In the genomic region with DNA sequence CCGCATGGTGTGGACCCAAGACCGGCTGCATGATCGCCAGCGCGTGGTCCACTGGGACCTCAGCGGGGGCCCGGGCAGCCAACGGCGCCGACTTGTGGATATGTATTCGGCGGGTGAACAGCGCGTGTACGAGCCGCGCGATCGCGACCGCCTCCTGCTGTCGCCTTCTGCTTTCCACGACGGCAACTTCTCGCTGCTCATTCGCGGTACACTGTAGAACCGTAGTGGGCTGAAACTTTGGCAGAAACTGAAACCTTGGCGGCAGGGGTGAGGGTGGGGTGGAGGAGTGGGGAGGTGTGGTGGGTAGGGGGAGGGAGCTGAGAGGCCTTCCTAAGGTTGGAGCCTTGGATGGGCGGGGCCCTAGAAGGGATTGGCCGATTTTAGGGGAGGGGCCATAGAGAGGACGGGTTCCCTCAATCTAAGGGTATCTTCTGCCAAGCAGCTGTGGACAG, we compare ENCODE assay signal across 8 mouse cellular contexts. TPM values are rescaled to one million over a fixed set of nuclear protein-coding genes. Genes with fewer than 3 reads are reported as not detected.
A peak's percentile ranks its signal among the peaks of the same experiment; 100 is the strongest.
DNase-seq lines count a peak whose midpoint lies in the region; ATAC-seq lines count a peak whose summit lies in the region.

No protein-coding gene starts in this region.

- peaks cover 42% of the 10 kb centered on the region for H3K4me1 ChIP-seq in forebrain, embryonic 10.5 days

- WGBS in forebrain, embryonic 10.5 days, result under 1% methylated on average over 32 of the region's 32 CpGs

- peak overlapping the region; percentile 73 for H3K27ac ChIP-seq in forebrain, embryonic 10.5 days

- peak; percentile 91 for DNase-seq in ES-CJ7 (ENCODE audit: low read depth, low spot score)
- DNase-seq in adrenal gland, postnatal 14 days, result peak; percentile 86
- DNase-seq in forebrain, embryonic 10.5 days (ENCODE audit: extremely low spot score, low spot score), result peak; percentile 55
- peak; percentile 60 for DNase-seq in heart, postnatal 25 days (ENCODE audit: low spot score)
- DNase-seq in kidney, postnatal 4 days, result peak; percentile 74 to 84
- DNase-seq in spleen, postnatal 4 days (ENCODE audit: low spot score in 2 of 2), result peak; percentile 50 to 81
- DNase-seq in left cerebral cortex, postnatal 36 days (ENCODE audit: low spot score in 2 of 2), result no peak

- peaks cover 30% of the 10 kb centered on the region for H3K27me3 ChIP-seq in forebrain, embryonic 10.5 days (ENCODE audit: poor library complexity, severe bottlenecking)

- H3K36me3 ChIP-seq in forebrain, embryonic 10.5 days (replicated peaks), result peaks cover 24% of the 10 kb centered on the region

- peak; percentile 77 for ATAC-seq in megakaryocyte-erythroid progenitor cell, adult 5-6 weeks (replicated peaks; ENCODE audit: low FRiP score, low TSS enrichment, poor library complexity, severe bottlenecking)

- H3K9me3 ChIP-seq in forebrain, embryonic 10.5 days, result no peaks in the 10 kb centered on the region; the same call in 1 of the 2 replicates

- intact Hi-C loops in heart, postnatal 25 days (cut with DNase I), result no loop called here
- intact Hi-C loops in left cerebral cortex, postnatal 36 days (cut with DNase I), result no loop called here

- peak overlapping the region; percentile 56 for H3K4me3 ChIP-seq in forebrain, embryonic 10.5 days

RNA-seq across cellular contexts. Expression of a gene that starts 1.5 kb away (rescaled TPM):
- total RNA-seq in adrenal gland, postnatal 14 days (2021), result 40.6 and 44.3 TPM in 2 replicates
- polyA plus RNA-seq in forebrain, embryonic 10.5 days (2016; fragmentation: Nextera tagmentation; extraction: Ambion mirVana), result 37.6 and 39.4 TPM in 2 replicates
- total RNA-seq in heart, postnatal 25 days (2021), result 10 to 100 TPM; 30.5 to 33.0 TPM
- total RNA-seq in megakaryocyte-erythroid progenitor cell, adult 5-6 weeks (2014; fragmentation: Nextera tagmentation), result not detected in 2 replicates
- total RNA-seq in megakaryocyte-erythroid progenitor cell, adult 5-6 weeks (2017), result not detected in 2 replicates
- total RNA-seq in left cerebral cortex, postnatal 36 days (2021), result 10 to 100 TPM in 1 of 2 experiments, 1 to 10 TPM in 1; 5.8 to 10.3 TPM

RNA-seq across cellular contexts. Expression of a gene that starts 6.2 kb away (rescaled TPM):
- 54.8 and 66.4 TPM in 2 replicates for total RNA-seq in adrenal gland, postnatal 14 days (2021)
- 4.6 and 5.3 TPM in 2 replicates for polyA plus RNA-seq in forebrain, embryonic 10.5 days (2016; fragmentation: Nextera tagmentation; extraction: Ambion mirVana)
- total RNA-seq in heart, postnatal 25 days (2021), result 10 to 100 TPM; 43.3 to 44.3 TPM
- 24.2 and 49.5 TPM in 2 replicates for total RNA-seq in megakaryocyte-erythroid progenitor cell, adult 5-6 weeks (2014; fragmentation: Nextera tagmentation)
- 11.1 and 16.2 TPM in 2 replicates for total RNA-seq in megakaryocyte-erythroid progenitor cell, adult 5-6 weeks (2017)
- 10 to 100 TPM; 85.8 to 91.7 TPM for total RNA-seq in left cerebral cortex, postnatal 36 days (2021)

RNA-seq across cellular contexts. Expression of a gene that starts 10.0 kb away (rescaled TPM):
- 136 and 148 TPM in 2 replicates for total RNA-seq in adrenal gland, postnatal 14 days (2021)
- 165 and 172 TPM in 2 replicates for polyA plus RNA-seq in forebrain, embryonic 10.5 days (2016; fragmentation: Nextera tagmentation; extraction: Ambion mirVana)
- total RNA-seq in heart, postnatal 25 days (2021), result 100 to 1,000 TPM; 108 to 109 TPM
- 108 and 182 TPM in 2 replicates for total RNA-seq in megakaryocyte-erythroid progenitor cell, adult 5-6 weeks (2014; fragmentation: Nextera tagmentation)
- 127 and 137 TPM in 2 replicates for total RNA-seq in megakaryocyte-erythroid progenitor cell, adult 5-6 weeks (2017)
- total RNA-seq in left cerebral cortex, postnatal 36 days (2021), result 100 to 1,000 TPM in 1 of 2 experiments, 10 to 100 TPM in 1; 88.7 to 101 TPM

RNA-seq across cellular contexts. Expression of a gene that starts 22.1 kb away (rescaled TPM):
- total RNA-seq in adrenal gland, postnatal 14 days (2021), result 0.19 and 0.56 TPM in 2 replicates
- polyA plus RNA-seq in forebrain, embryonic 10.5 days (2016; fragmentation: Nextera tagmentation; extraction: Ambion mirVana), result 0.12 and 0.33 TPM in 2 replicates
- under 1 TPM; 0.14 to 0.26 TPM for total RNA-seq in heart, postnatal 25 days (2021)
- 1.2 TPM in 1 of 2 replicates, not detected in the other for total RNA-seq in megakaryocyte-erythroid progenitor cell, adult 5-6 weeks (2014; fragmentation: Nextera tagmentation)
- 0.19 TPM in 1 of 2 replicates, not detected in the other for total RNA-seq in megakaryocyte-erythroid progenitor cell, adult 5-6 weeks (2017)
- under 1 TPM; 0.11 to 0.15 TPM for total RNA-seq in left cerebral cortex, postnatal 36 days (2021)

RNA-seq across cellular contexts. Expression of a gene that starts 28.2 kb away (rescaled TPM):
- 18.4 and 21.6 TPM in 2 replicates for total RNA-seq in adrenal gland, postnatal 14 days (2021)
- 21.2 and 24.0 TPM in 2 replicates for polyA plus RNA-seq in forebrain, embryonic 10.5 days (2016; fragmentation: Nextera tagmentation; extraction: Ambion mirVana)
- total RNA-seq in heart, postnatal 25 days (2021), result 10 to 100 TPM in 1 of 2 experiments, 1 to 10 TPM in 1; 8.1 to 10.5 TPM
- 8.2 and 13.3 TPM in 2 replicates for total RNA-seq in megakaryocyte-erythroid progenitor cell, adult 5-6 weeks (2014; fragmentation: Nextera tagmentation)
- 6.4 and 8.2 TPM in 2 replicates for total RNA-seq in megakaryocyte-erythroid progenitor cell, adult 5-6 weeks (2017)
- 10 to 100 TPM; 31.2 to 35.2 TPM for total RNA-seq in left cerebral cortex, postnatal 36 days (2021)

Comparison
In these comparisons a context has a peak if more than half of its experiments do, and no peak if none do; other contexts are left out.
1. DNase-seq: peak in ES-CJ7 (single experiment), adrenal gland, postnatal 14 days (single experiment), forebrain, embryonic 10.5 days (single experiment), heart, postnatal 25 days (single experiment), kidney, postnatal 4 days (2 of 2) and spleen, postnatal 4 days (2 of 2); none in left cerebral cortex, postnatal 36 days (0 of 2).
2. RNA of a gene that starts 1.5 kb away (total RNA-seq): 40.6 to 44.3 TPM in adrenal gland, postnatal 14 days, 30.5 to 33.0 TPM in heart, postnatal 25 days and 5.8 to 10.3 TPM in left cerebral cortex, postnatal 36 days; not detected in megakaryocyte-erythroid progenitor cell, adult 5-6 weeks; every median in the first group is over 4 times any median in the second.